Mouse (Mus musculus) MEL (cell line): Measurements from ENCODE around the gene Khk. TPM values are rescaled to one million over a fixed set of nuclear protein-coding genes. Genes with fewer than 3 reads are reported as not detected.

Source experiments
- DNase-seq: peaks from one replicate; pipeline ENCODE4 v3.0.0; 2011; ENCODE audit warnings: low read depth, low spot score
- H3K27ac ChIP-seq: 2 replicates; pipeline ENCODE4 v1.5.1; 2012; ENCODE audit warnings: low read depth, mild to moderate bottlenecking, control low read depth, low read length, moderate library complexity; ENCODE audit not compliant: control insufficient read depth
- H3K27me3 ChIP-seq, 2 experiments: fragments of 150-350 bp in 1 of 2; sonication (generic) in 1 of 2; 2 replicates each; pipeline ENCODE4 v1.6.1; 2012; ENCODE audit warnings: low read length in 2 of 2, mild to moderate bottlenecking in 2 of 2, improper control_type of control experiment in 1 of 2, moderate library complexity in 1 of 2; ENCODE audit not compliant: insufficient read depth in 2 of 2, control insufficient read depth in 1 of 2
- H3K36me3 ChIP-seq, 2 experiments: 2 replicates each; pipeline ENCODE4 v1.6.1; 2012 to 2014; ENCODE audit warnings: low read length in 2 of 2, improper control_type of control experiment in 1 of 2, inconsistent platforms in 1 of 2, mild to moderate bottlenecking in 1 of 2; ENCODE audit not compliant: insufficient read depth in 2 of 2, control insufficient read depth in 1 of 2
- H3K4me1 ChIP-seq, 2 experiments: fragments of 150-350 bp in 1 of 2; sonication (generic) in 1 of 2; 2 replicates each; pipeline ENCODE4 v1.6.1; 2012; ENCODE audit warnings: low read length in 2 of 2, improper control_type of control experiment in 1 of 2, mild to moderate bottlenecking in 1 of 2; ENCODE audit not compliant: insufficient read depth in 2 of 2, control insufficient read depth in 1 of 2
- H3K4me3 ChIP-seq, 2 experiments: fragments of 150-350 bp in 1 of 2; sonication (generic) in 1 of 2; 2 replicates each; pipeline ENCODE4 v1.5.1; 2012; ENCODE audit warnings: low read depth in 2 of 2, low read length in 2 of 2, mild to moderate bottlenecking in 2 of 2, moderate library complexity in 2 of 2, control low read depth in 1 of 2, improper control_type of control experiment in 1 of 2; ENCODE audit not compliant: control insufficient read depth in 1 of 2, insufficient read depth in 1 of 2
- H3K79me2 ChIP-seq: 2 replicates; pipeline ENCODE4 v1.6.1; 2012; ENCODE audit warnings: mild to moderate bottlenecking, low read length, moderate library complexity; ENCODE audit not compliant: control insufficient read depth, poor library complexity, insufficient read depth
- H3K9ac ChIP-seq: 2 replicates; pipeline ENCODE4 v1.6.1; 2012; ENCODE audit warnings: low read depth, mild to moderate bottlenecking, control low read depth, low read length, moderate library complexity; ENCODE audit not compliant: control insufficient read depth, poor library complexity, severe bottlenecking
- H3K9me3 ChIP-seq: fragments of 150-350 bp; sonication (generic); replicated peaks from 2 replicates; pipeline ENCODE4 v1.6.1; 2012; ENCODE audit warnings: mild to moderate bottlenecking, low read length, improper control_type of control experiment, moderate library complexity; ENCODE audit not compliant: insufficient read depth
- CHD1 ChIP-seq: IDR thresholded peaks from 2 replicates; pipeline ENCODE4 v1.6.1; 2012; ENCODE audit warnings: low read depth, mild to moderate bottlenecking, inconsistent platforms, low read length, improper control_type of control experiment
- CTCF ChIP-seq, 3 experiments: IDR thresholded peaks in 2 of 3; conservative IDR thresholded peaks in 1 of 3; 2 replicates each; pipeline ENCODE4 v1.5.1; 2011 to 2012; ENCODE audit warnings: low read length in 3 of 3, low read depth in 2 of 3, mild to moderate bottlenecking in 2 of 3, improper control_type of control experiment in 1 of 3, inconsistent platforms in 1 of 3, mixed read lengths in 1 of 3, moderate library complexity in 1 of 3; ENCODE audit not compliant: control insufficient read depth in 1 of 3, insufficient read depth in 1 of 3, poor library complexity in 1 of 3, severe bottlenecking in 1 of 3
- E2F4 ChIP-seq: IDR thresholded peaks from 2 replicates; pipeline ENCODE4 v1.6.1; 2011; ENCODE audit warnings: low read depth, low read length, improper control_type of control experiment, borderline replicate concordance
- ELF1 ChIP-seq: IDR thresholded peaks from 2 replicates; pipeline ENCODE4 v1.6.1; 2014; ENCODE audit warnings: low read depth, mild to moderate bottlenecking, inconsistent platforms, low read length, improper control_type of control experiment, moderate library complexity
- EP300 ChIP-seq, 2 experiments: IDR thresholded peaks; 2 replicates each; pipeline ENCODE4 v1.6.1; 2011; ENCODE audit warnings: improper control_type of control experiment in 2 of 2, low read length in 2 of 2, low read depth in 1 of 2, mild to moderate bottlenecking in 1 of 2
- GATA1 ChIP-seq: IDR thresholded peaks from 2 replicates; pipeline ENCODE4 v1.6.1; 2011; ENCODE audit warnings: low read depth, low read length, improper control_type of control experiment
- HCFC1 ChIP-seq: IDR thresholded peaks from 2 replicates; pipeline ENCODE4 v1.6.1; 2012; ENCODE audit warnings: low read depth, mild to moderate bottlenecking, inconsistent platforms, low read length, improper control_type of control experiment, moderate library complexity
- JUND ChIP-seq: IDR thresholded peaks from 2 replicates; pipeline ENCODE4 v1.6.1; 2011; ENCODE audit warnings: low read depth, mild to moderate bottlenecking, improper control_type of control experiment, low read length
- MAFK ChIP-seq: IDR thresholded peaks from 2 replicates; pipeline ENCODE4 v1.6.1; 2011; ENCODE audit warnings: low read depth, mild to moderate bottlenecking, low read length, improper control_type of control experiment, borderline replicate concordance
- MAX ChIP-seq: IDR thresholded peaks from 2 replicates; pipeline ENCODE4 v1.6.1; 2011; ENCODE audit warnings: low read length, improper control_type of control experiment
- MAZ ChIP-seq: IDR thresholded peaks from 2 replicates; pipeline ENCODE4 v1.6.1; 2012; ENCODE audit warnings: low read depth, mild to moderate bottlenecking, inconsistent platforms, low read length, improper control_type of control experiment
- MXI1 ChIP-seq: IDR thresholded peaks from 2 replicates; pipeline ENCODE4 v1.6.1; 2011; ENCODE audit warnings: mild to moderate bottlenecking, low read depth, low read length, improper control_type of control experiment
- MYB ChIP-seq: IDR thresholded peaks from 2 replicates; pipeline ENCODE4 v1.6.1; 2011; ENCODE audit warnings: mild to moderate bottlenecking, low read depth, low read length, improper control_type of control experiment
- NRF1 ChIP-seq: IDR thresholded peaks from 2 replicates; pipeline ENCODE4 v1.6.1; 2014; ENCODE audit warnings: low read depth, mild to moderate bottlenecking, inconsistent platforms, low read length, improper control_type of control experiment, moderate library complexity; ENCODE audit not compliant: poor library complexity, insufficient read depth, severe bottlenecking
- POLR2A ChIP-seq, 2 experiments: IDR thresholded peaks; 2 replicates each; pipeline ENCODE4 v1.6.1; 2011 to 2012; ENCODE audit warnings: low read length in 2 of 2, mild to moderate bottlenecking in 2 of 2, control low read depth in 1 of 2, improper control_type of control experiment in 1 of 2, low read depth in 1 of 2, moderate library complexity in 1 of 2; ENCODE audit not compliant: control insufficient read depth in 1 of 2, insufficient read depth in 1 of 2, poor library complexity in 1 of 2
- RAD21 ChIP-seq: IDR thresholded peaks from 2 replicates; pipeline ENCODE4 v1.6.1; 2011; ENCODE audit warnings: mild to moderate bottlenecking, low read depth, low read length, improper control_type of control experiment
- RCOR1 ChIP-seq: IDR thresholded peaks from 2 replicates; pipeline ENCODE4 v1.6.1; 2012; ENCODE audit warnings: low read depth, mild to moderate bottlenecking, inconsistent platforms, low read length, improper control_type of control experiment
- SIN3A ChIP-seq: IDR thresholded peaks from 2 replicates; pipeline ENCODE4 v1.6.1; 2012; ENCODE audit warnings: low read length, improper control_type of control experiment, inconsistent platforms
- TAL1 ChIP-seq: IDR thresholded peaks from 2 replicates; pipeline ENCODE4 v1.6.1; 2012; ENCODE audit warnings: mild to moderate bottlenecking, inconsistent platforms, low read length, moderate library complexity, mixed read lengths
- TBP ChIP-seq: IDR thresholded peaks from 2 replicates; pipeline ENCODE4 v1.8.0; 2011; ENCODE audit warnings: low read depth, low read length, improper control_type of control experiment
- TCF12 ChIP-seq: IDR thresholded peaks from 2 replicates; pipeline ENCODE4 v1.6.1; 2014; ENCODE audit warnings: low read depth, mild to moderate bottlenecking, inconsistent platforms, low read length, improper control_type of control experiment, moderate library complexity
- USF2 ChIP-seq, 2 experiments: IDR thresholded peaks; 2 replicates each; pipeline ENCODE4 v1.6.1; 2011 to 2012; ENCODE audit warnings: improper control_type of control experiment in 2 of 2, low read length in 2 of 2, borderline replicate concordance in 1 of 2, inconsistent platforms in 1 of 2, low read depth in 1 of 2, mild to moderate bottlenecking in 1 of 2; ENCODE audit not compliant: insufficient read depth in 1 of 2
- ZKSCAN1 ChIP-seq: IDR thresholded peaks from 2 replicates; pipeline ENCODE4 v1.6.1; 2012; ENCODE audit warnings: low read depth, mild to moderate bottlenecking, inconsistent platforms, low read length, improper control_type of control experiment, moderate library complexity
- ZNF384 ChIP-seq: IDR thresholded peaks from 2 replicates; pipeline ENCODE4 v1.6.1; 2012; ENCODE audit warnings: low read depth, mild to moderate bottlenecking, inconsistent platforms, low read length, improper control_type of control experiment
- polyA plus RNA-seq, 2 experiments: library from polyadenylated mRNA; stranded (reverse) in 1 of 2; unstranded in 1 of 2; fragments of >175 nt in 1 of 2; fragments of >200 nt in 1 of 2; gene quantifications; 2 replicates each; pipeline versions ENCODE4 v1.2.1 to v1.2.4; 2012; ENCODE audit warnings: low replicate concordance in 2 of 2, low read depth in 1 of 2; ENCODE audit not compliant: insufficient read length in 2 of 2, insufficient read depth in 1 of 2, missing spikeins in 1 of 2
- total RNA-seq: library from RNA; depleted of rRNA; stranded (reverse); fragments of 300-350 nt; gene quantifications from 2 replicates; pipeline ENCODE4 v1.2.3, GENCODE M21; 2012

Gene Khk
- total and polyA plus RNA-seq, 3 experiments: 308 to 461 TPM; not detected in 1

DNA sequence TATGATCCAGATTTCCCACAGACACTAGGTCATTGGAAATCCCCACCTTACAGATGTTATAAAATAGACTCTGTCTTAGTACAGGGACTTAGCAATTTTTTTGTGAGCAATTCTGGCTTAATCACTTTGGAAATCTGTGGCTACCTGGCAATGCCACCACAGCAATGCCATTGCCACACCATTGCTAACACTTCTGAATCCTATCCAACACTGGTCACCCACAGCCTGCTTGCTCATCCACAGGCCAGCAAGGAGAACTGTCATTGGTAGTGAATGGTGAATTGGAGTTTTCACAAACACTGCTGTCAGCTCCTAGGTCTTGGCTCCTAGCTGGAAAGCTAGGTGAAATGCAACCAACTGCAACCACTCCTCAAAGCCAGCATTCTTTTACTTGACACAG, 10.8 kb upstream of the Khk start:
- no peak overlapping the region for H3K27ac ChIP-seq
- TF ChIP-seq CTCF (IDR thresholded peaks at IDR 0.05 in 2 of 3, conservative IDR thresholded peaks at IDR 0.05 in 1 of 3; ENCODE audit: control insufficient read depth in 1 of 3, insufficient read depth in 1 of 3, low read depth in 2 of 3, low read length in 3 of 3, poor library complexity in 1 of 3, severe bottlenecking in 1 of 3): no peak
- no peak for TF ChIP-seq E2F4
- TF ChIP-seq EP300 (IDR thresholded peaks at IDR 0.05; ENCODE audit: low read depth in 1 of 2, low read length in 2 of 2): no peak
- TF ChIP-seq MAFK: no peak
- no peak for TF ChIP-seq SIN3A
- TF ChIP-seq TCF12: no peak
- TF ChIP-seq TAL1: no peak
- TF ChIP-seq MAX: no peak
- no peak for TF ChIP-seq HCFC1
- no peak for TF ChIP-seq TBP
- TF ChIP-seq ZKSCAN1: no peak
- TF ChIP-seq CHD1: no peak
- TF ChIP-seq MAZ: no peak
- TF ChIP-seq JUND: no peak
- TF ChIP-seq ZNF384: no peak
- no peak for TF ChIP-seq MYB
- no peak for TF ChIP-seq POLR2A (IDR thresholded peaks at IDR 0.05; ENCODE audit: control insufficient read depth in 1 of 2, insufficient read depth in 1 of 2, low read depth in 1 of 2, low read length in 2 of 2, poor library complexity in 1 of 2)
- TF ChIP-seq RAD21: no peak
- H3K9me3 ChIP-seq: no peaks in the 10 kb centered on the region
- H3K27me3 ChIP-seq: no peaks in the 10 kb centered on the region
- no peak overlapping the region for H3K4me3 ChIP-seq
- H3K79me2 ChIP-seq: peaks cover 16% of the 10 kb centered on the region
- H3K4me1 ChIP-seq: peaks cover 14 to 39% of the 10 kb centered on the region in 2 experiments
- H3K36me3 ChIP-seq: peaks cover 4 to 20% of the 10 kb centered on the region in 2 experiments; a peak in 3 of 4 replicates
- no peak overlapping the region for H3K9ac ChIP-seq
- DNase-seq: no peak

DNA sequence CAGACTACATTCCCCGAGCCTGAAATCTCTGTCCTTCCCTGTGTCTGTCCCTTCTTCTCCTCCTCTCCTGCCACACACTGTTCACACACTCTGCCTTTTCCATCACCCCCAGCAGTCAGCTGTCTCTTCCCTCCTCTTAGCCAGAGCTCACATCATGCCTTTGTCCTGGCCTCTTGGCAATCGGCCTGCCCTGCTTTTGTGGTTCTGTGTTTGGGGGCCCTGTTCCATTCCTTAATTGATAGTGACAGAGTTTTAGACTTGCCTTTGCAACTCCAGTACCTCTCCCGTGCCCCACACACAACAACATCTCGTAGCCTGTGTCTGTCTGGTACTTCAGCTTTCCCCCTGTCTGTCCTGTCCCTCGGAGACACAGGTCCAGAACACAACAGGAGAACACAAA, 9.1 kb upstream of the Khk start:
- no peak overlapping the region for H3K27ac ChIP-seq

More for the DNA sequence above, 9.1 kb upstream of the Khk start:
- Histone ChIP-seq H3K36me3 (peaks cover 0 to 22% of the 10 kb centered on the region in 2 experiments; a peak in 2 of 4 replicates), H3K9me3 (no peaks in the 10 kb centered on the region)
- no peak for DNase-seq
- TF ChIP-seq NRF1 (no peak), USF2 (IDR thresholded peaks at IDR 0.05; ENCODE audit: borderline replicate concordance in 1 of 2, insufficient read depth in 1 of 2, low read depth in 1 of 2, low read length in 2 of 2) (no peak), RAD21 (no peak), GATA1 (no peak), ZNF384 (no peak), JUND (no peak), ELF1 (no peak), MXI1 (no peak), CTCF (IDR thresholded peaks at IDR 0.05 in 2 of 3, conservative IDR thresholded peaks at IDR 0.05 in 1 of 3; ENCODE audit: control insufficient read depth in 1 of 3, insufficient read depth in 1 of 3, low read depth in 2 of 3, low read length in 3 of 3, poor library complexity in 1 of 3, severe bottlenecking in 1 of 3) (no peak), RCOR1 (no peak), POLR2A (IDR thresholded peaks at IDR 0.05; ENCODE audit: control insufficient read depth in 1 of 2, insufficient read depth in 1 of 2, low read depth in 1 of 2, low read length in 2 of 2, poor library complexity in 1 of 2) (no peak), EP300 (IDR thresholded peaks at IDR 0.05; ENCODE audit: low read depth in 1 of 2, low read length in 2 of 2) (no peak), MYB (no peak)
- TF ChIP-seq, all 39 proteins: peak for 0
- Histone ChIP-seq H3K27me3 (no peaks in the 10 kb centered on the region), H3K79me2 (peaks cover 3% of the 10 kb centered on the region), H3K9ac (no peak overlapping the region), H3K4me1 (peaks cover 19 to 44% of the 10 kb centered on the region in 2 experiments), H3K4me3 (no peak overlapping the region)
